Mouse (Mus musculus) embryo, embryonic 11 days (tissue): Measurements from ENCODE around the gene Gm4981.
"Not testable (repeated sequence)": the region's sequence is repeated elsewhere in the genome, so short reads cannot be mapped to it uniquely, and the experiment has no call there.

Experiments
- DNase-seq: peaks from one replicate; pipeline ENCODE4 v3.0.0-alpha.2; 2015

The Gm4981 gene

GRCm38 (mm10) chr10:58236613-58237012 is at the start of gene Gm4981:
Gene Gm4981, minus strand, starts transcription at chr10:58236701.
- no peak for DNase-seq

DNA sequence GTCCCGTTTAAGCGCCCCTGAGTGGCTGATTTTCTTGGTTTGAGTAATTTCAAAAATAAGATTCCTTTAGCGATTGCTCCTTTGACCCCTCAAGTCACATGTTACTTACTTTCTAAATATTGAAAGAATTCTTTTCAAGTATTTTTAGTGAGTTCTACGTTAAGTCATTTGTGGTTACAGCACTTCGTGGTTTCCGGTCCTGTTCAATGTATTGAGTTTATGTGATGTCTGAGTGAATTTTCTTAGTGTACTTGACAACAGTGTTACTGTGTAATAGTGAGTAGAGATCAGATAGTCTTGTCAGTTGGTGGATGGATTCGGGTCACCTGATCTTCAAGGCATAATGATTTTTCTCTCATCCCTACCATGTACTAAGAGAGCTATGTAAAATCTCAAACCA is 45.7 kb upstream of the Gm4981 start:
- no peak for DNase-seq

DNA sequence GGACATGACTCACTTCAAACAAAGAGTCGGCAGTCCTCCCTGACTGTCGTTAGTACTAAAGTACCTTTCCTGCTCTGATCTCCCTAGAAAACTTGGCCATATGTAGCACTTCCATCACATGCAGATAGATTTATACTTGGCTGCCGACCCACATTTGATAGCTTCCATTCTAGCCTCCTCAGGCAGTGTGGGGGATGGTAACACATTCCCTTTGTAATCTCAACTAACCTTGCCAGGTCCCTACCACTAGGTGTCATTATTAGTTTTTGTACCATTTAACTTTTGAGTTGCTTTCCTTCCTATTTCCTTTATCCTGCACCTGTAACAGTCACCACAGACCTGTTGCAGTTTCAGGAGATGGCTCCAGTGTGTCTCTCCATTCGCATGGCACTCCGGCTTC is 22.0 kb upstream of the Gm4981 start:
- DNase-seq, result peak; percentile 14

DNA sequence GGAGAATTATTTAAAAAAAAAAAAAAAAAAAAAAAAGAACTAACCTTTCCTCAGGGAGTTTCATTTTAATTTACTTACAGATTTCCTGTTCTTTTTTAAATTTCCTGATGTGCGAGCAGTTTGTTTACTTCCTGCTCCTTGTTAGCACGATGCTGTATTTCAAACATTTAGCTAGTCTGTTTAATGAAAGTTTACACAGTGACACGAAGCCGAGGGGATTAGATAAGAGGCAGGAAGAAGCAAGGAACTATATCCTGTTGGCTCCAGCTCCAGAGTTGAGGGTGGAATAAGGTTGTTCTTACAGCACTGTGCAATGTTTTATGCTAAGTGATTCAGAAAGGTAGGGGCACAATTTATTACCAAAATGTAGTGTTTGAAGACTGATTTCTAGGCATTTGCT is 19.5 kb upstream of the Gm4981 start:
- DNase-seq, result peak; percentile 9

GRCm38 (mm10) chr10:58255213-58255892 is 18.9 kb upstream of the Gm4981 start, which contains the start of gene Gcc2:
Gene Gcc2, plus strand, starts transcription at chr10:58255497.
- peak; percentile 98 for DNase-seq

GRCm38 (mm10) chr10:58254635-58255175 is 18.2 kb upstream of the Gm4981 start:
- peak; percentile 1 for DNase-seq

- no peak for DNase-seq
These were observed 13.0 kb upstream of the Gm4981 start for GRCm38 (mm10) chr10:58249535-58249934.

- DNase-seq, result not testable (repeated sequence)
These were observed 2.7 kb upstream of the Gm4981 start for GRCm38 (mm10) chr10:58238984-58239740.

DNA sequence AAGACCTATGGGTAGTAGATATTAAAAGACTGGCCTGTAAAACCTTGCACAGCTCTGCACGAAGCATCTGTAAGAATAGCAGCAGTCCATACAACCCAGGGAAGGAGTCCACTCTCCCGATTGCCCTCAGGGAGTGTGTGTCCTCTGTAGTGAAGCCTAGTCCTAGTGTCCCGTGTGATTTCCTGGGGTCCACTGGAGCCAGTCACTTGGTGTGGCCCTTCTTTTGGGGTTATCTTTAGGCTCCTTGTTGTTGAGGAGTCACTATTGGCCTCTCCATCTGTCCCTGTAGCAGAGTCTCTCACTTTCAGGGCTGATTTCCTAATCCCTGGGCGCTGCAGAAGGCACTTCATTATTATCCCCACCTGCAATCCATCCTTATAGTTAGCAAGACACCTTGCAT is 1.5 kb downstream of the Gm4981 start:
- DNase-seq, result not testable (repeated sequence)

DNA sequence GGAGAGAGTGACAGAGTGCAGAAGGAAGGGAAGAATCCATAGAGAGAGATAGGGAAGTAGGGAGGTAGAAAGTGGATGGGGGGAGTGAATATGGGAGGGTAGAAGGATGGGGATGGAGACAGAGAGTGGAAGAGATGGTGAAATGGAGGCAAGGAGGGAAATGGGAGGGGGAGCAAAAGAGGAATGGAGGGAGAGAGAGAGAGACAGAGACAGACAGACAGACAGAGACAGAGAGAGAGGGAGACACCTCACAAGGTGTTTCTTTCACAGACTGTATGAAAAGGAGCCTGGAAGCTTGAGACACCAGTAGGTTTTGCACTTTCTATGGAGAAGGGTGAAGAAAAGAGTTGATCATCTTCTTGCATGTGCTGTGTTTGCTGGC is 2.8 kb downstream of the Gm4981 start:
- not testable (repeated sequence) for DNase-seq

DNA sequence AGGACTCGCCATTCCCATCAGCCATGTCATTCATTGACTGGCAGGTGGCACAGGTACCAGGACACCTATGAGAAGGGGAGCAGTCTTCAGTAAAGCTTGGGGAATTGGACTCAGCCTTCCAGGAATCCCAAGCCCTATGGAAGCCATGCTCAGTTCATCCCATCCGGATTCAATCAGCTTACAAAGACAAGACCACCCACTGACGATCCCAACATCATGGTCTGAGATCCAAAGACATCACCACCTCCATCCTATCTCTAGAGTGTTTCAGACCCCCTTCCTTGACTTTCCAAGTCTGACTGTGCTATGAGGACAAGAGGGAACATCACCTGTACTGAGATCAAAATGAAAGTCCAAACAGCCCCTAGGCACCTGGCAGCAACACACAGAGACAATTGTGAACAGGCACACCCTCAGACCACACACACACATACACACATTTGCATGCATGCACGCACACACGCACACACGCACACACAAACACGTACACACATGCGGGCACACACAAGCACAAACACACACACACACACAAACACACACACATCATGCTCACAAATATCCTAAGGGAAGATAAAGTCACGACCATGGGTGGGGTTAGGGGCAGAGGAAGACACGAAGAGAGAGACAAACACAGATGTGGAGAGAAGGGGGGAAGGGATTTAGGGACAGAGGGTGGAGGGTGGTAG is 3.3 kb downstream of the Gm4981 start:
- DNase-seq, result not testable (repeated sequence)

GRCm38 (mm10) chr10:58232641-58232969 is 3.9 kb downstream of the Gm4981 start, which contains the start of gene Duxf3:
Gene Duxf3, minus strand, starts transcription at chr10:58232675.
- DNase-seq, result not testable (repeated sequence)

GRCm38 (mm10) chr10:58231779-58232640 is 4.5 kb downstream of the Gm4981 start:
- peak; percentile 30 for DNase-seq

DNA sequence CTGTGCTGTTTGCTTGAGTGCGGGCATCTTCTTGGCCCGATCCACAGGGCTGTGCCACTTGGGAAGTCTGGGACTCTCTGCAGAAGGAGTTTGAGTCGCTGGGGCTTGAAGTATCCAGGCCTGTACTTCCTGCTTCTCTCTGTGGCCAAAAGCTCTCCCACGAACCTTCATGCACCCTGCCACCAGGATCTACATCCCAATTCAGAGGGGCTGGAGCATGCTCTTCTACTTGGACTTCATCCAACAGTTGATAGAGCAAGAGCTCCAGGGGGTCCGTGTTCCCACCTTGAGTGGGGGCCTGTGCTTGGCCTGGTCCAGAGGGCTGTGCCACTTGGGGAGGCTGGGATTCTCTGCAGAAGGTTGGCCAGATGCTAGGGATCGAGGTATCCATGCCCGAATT is 5.4 kb downstream of the Gm4981 start:
- not testable (repeated sequence) for DNase-seq

- DNase-seq, result not testable (repeated sequence)
These were observed 6.5 kb downstream of the Gm4981 start for GRCm38 (mm10) chr10:58230021-58230420.

DNA sequence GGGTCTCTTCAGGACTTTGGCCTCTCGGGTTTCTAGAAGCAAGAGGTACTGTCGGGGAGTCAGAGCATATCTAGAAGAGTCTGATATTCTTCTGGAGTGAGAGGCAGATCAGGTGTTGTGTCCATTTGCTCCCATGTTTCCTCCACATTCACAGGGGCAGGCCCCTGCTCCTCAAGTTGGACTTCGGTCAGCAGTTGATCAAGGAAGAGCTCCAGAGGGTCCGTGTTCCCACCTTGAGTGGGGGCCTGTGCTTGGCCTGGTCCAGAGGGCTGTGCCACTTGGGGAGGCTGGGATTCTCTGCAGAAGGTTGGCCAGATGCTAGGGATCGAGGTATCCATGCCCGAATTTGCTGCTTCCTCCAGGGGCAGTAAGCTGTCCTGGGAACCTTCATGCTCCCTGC is 8.7 kb downstream of the Gm4981 start:
- not testable (repeated sequence) for DNase-seq

DNA sequence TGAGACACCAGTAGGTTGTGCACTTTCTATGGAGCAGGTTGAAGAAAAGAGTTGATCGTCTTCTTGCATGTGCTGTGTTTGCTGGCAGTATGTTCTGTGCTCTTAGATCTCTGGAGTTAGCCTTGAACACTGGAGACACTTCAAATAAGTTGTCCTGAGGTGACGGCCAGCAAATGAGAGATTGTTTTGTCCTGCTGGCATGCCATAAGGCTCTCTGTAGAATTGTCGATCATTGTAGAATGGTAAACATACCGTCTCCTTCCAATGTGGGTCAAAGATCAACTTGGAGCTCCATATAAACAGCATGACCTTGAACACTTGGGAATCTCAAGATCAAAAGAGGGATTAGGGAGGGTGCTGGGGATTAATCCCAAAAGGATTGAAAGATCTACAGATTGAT is 10.1 kb downstream of the Gm4981 start:
- peak; percentile 19 for DNase-seq

- DNase-seq, result not testable (repeated sequence)
These were observed 11.4 kb downstream of the Gm4981 start, which contains the start of gene AW822073 for GRCm38 (mm10) chr10:58224827-58225785. Gene AW822073, minus strand, starts transcription at chr10:58224930.

DNA sequence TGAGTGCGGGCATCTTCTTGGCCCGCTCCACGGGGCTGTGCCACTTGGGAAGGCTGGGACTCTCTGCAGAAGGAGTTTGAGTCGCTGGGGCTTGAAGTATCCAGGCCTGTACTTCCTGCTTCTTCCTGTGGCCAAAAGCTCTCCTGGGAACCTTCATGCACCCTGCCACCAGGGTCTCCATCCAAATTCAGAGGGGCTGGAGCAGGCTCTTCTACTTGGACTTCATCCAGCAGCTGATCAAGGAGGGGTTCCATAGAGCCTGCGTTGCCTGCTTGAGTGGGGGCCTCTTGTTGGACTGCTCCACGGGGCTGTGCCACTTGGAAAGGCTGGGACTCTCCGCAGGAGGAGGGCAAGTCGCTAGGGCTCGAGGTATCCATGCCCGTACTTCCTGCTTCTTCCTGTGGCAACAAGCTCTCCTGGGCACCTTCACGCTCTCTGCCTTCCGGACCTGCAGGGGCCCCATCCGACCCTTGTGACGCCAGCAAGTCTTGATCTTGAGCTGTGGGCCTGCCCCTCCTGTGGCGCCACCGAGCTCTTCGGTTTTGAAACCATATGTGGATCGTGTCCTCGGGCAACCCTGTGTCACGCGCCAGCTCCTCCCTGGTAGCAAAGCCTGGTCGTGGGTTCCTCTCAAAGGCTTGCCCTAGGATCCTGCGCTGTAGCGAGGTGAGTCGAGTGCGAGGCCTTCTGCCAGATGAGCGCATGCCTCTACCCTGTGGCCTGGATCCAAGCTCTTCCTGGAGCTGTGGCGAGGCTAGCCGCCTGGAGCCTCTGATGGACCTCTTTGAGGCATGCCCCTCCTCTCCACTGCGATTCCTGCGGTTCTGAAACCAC is 12.3 kb downstream of the Gm4981 start:
- not testable (repeated sequence) for DNase-seq

- DNase-seq, result not testable (repeated sequence)
These were observed 13.3 kb downstream of the Gm4981 start for GRCm38 (mm10) chr10:58223161-58223560.
